Mouse (Mus musculus) erythroid progenitor cell, adult 5-6 weeks (primary cell): Measurements from ENCODE around the gene Ncoa5. TPM values are rescaled to one million over a fixed set of nuclear protein-coding genes. Genes with fewer than 3 reads are reported as not detected.

Experiments
- ATAC-seq: replicated peaks from 2 replicates; pipeline ENCODE4 v1.8.0; 2016; ENCODE audit warnings: moderate number of reproducible peaks, mild to moderate bottlenecking, moderate TSS enrichment, inconsistent platforms; ENCODE audit not compliant: poor library complexity, low FRiP score, severe bottlenecking
- total RNA-seq, 2 experiments: library from RNA; stranded (forward) in 1 of 2; stranded (reverse) in 1 of 2; fragments of 150-400 nt in 1 of 2; fragments of 186-747, 209-891 nt in 1 of 2; gene quantifications; 2 replicates each; pipeline versions ENCODE4 v1.2.3 to v1.2.4; 2015 to 2017; ENCODE audit warnings: low replicate concordance in 2 of 2

The Ncoa5 gene
- total RNA-seq, 2 experiments from 2014 or later, result 8.4 to 13.5 TPM

- ATAC-seq, result no peak
Measured at GRCm38 (mm10) chr2:164964981-164965380, 69.7 kb downstream of the Ncoa5 start.

GRCm38 (mm10) chr2:164964242-164964894 is 70.3 kb downstream of the Ncoa5 start:
- ATAC-seq, result no peak

- no peak for ATAC-seq
Measured at GRCm38 (mm10) chr2:164962183-164962580, 72.5 kb downstream of the Ncoa5 start.

- no peak for ATAC-seq
Measured at GRCm38 (mm10) chr2:164961506-164962182, 73.0 kb downstream of the Ncoa5 start.

- ATAC-seq, result no peak
Measured at GRCm38 (mm10) chr2:164960716-164961441, 73.8 kb downstream of the Ncoa5 start, which contains the start of gene Slc12a5. Slc12a5 (plus strand) TSS chr2:164960802.

- no peak for ATAC-seq
Measured at GRCm38 (mm10) chr2:164957548-164958315, 76.9 kb downstream of the Ncoa5 start.

- no peak for ATAC-seq
Measured at GRCm38 (mm10) chr2:164956195-164956594, 78.5 kb downstream of the Ncoa5 start.

- no peak for ATAC-seq
Measured at GRCm38 (mm10) chr2:164955725-164956124, 78.9 kb downstream of the Ncoa5 start.

- peak; percentile 58; the same call in 1 of the 2 replicates for ATAC-seq
Measured at GRCm38 (mm10) chr2:164953224-164953623, 81.4 kb downstream of the Ncoa5 start.

- no peak for ATAC-seq
Measured at GRCm38 (mm10) chr2:164952448-164952847, 82.2 kb downstream of the Ncoa5 start.

- ATAC-seq, result no peak
Measured at GRCm38 (mm10) chr2:164951745-164952144, 82.9 kb downstream of the Ncoa5 start.

GRCm38 (mm10) chr2:164950501-164950900 is 84.2 kb downstream of the Ncoa5 start:
- no peak for ATAC-seq

Other genes starting within 250 kb of the Ncoa5 start
- not detected in 2 replicates for gene Snx21, start 249.0 kb downstream of the Ncoa5 start, total RNA-seq (2015; ENCODE audit: low replicate concordance)
- 0.13 TPM in 1 of 2 replicates, not detected in the other for gene Snx21, start 249.0 kb downstream of the Ncoa5 start, total RNA-seq (2017; ENCODE audit: low replicate concordance)
- 23.8 and 30.6 TPM in 2 replicates for gene Acot8, start 230.0 kb downstream of the Ncoa5 start, total RNA-seq (2015; ENCODE audit: low replicate concordance)
- gene Acot8, start 230.0 kb downstream of the Ncoa5 start, total RNA-seq (2017; ENCODE audit: low replicate concordance), result 33.6 and 58.4 TPM in 2 replicates
- 2.5 and 7.2 TPM in 2 replicates for gene Zswim3, start 229.8 kb downstream of the Ncoa5 start, total RNA-seq (2015; ENCODE audit: low replicate concordance)
- 1.3 and 2.3 TPM in 2 replicates for gene Zswim3, start 229.8 kb downstream of the Ncoa5 start, total RNA-seq (2017; ENCODE audit: low replicate concordance)
- gene Zswim1, start 212.2 kb downstream of the Ncoa5 start, total RNA-seq (2015; ENCODE audit: low replicate concordance), result 1.1 and 5.4 TPM in 2 replicates
- 0.30 TPM in 1 of 2 replicates, not detected in the other for gene Zswim1, start 212.2 kb downstream of the Ncoa5 start, total RNA-seq (2017; ENCODE audit: low replicate concordance)
- gene Spata25, start 206.3 kb downstream of the Ncoa5 start, total RNA-seq (2015; ENCODE audit: low replicate concordance), result not detected in 2 replicates
- not detected in 2 replicates for gene Spata25, start 206.3 kb downstream of the Ncoa5 start, total RNA-seq (2017; ENCODE audit: low replicate concordance)
- gene Ctsa, start 202.0 kb downstream of the Ncoa5 start, total RNA-seq (2015; ENCODE audit: low replicate concordance), result 34.0 and 35.3 TPM in 2 replicates
- 38.9 and 43.0 TPM in 2 replicates for gene Ctsa, start 202.0 kb downstream of the Ncoa5 start, total RNA-seq (2017; ENCODE audit: low replicate concordance)
- not detected in 2 replicates for gene Neurl2, start 201.4 kb downstream of the Ncoa5 start, total RNA-seq (2015; ENCODE audit: low replicate concordance)
- gene Neurl2, start 201.4 kb downstream of the Ncoa5 start, total RNA-seq (2017; ENCODE audit: low replicate concordance), result 1.2 TPM in 1 of 2 replicates, not detected in the other
- 1.3 and 5.0 TPM in 2 replicates for gene Pltp, start 177.2 kb downstream of the Ncoa5 start, total RNA-seq (2015; ENCODE audit: low replicate concordance)
- gene Pltp, start 177.2 kb downstream of the Ncoa5 start, total RNA-seq (2017; ENCODE audit: low replicate concordance), result 0.23 TPM in 1 of 2 replicates, not detected in the other
- gene Pcif1, start 155.6 kb downstream of the Ncoa5 start, total RNA-seq (2015; ENCODE audit: low replicate concordance), result 57.7 and 71.3 TPM in 2 replicates
- 36.3 and 42.7 TPM in 2 replicates for gene Pcif1, start 155.6 kb downstream of the Ncoa5 start, total RNA-seq (2017; ENCODE audit: low replicate concordance)
- 25.2 and 25.6 TPM in 2 replicates for gene Zfp335, start 123.1 kb downstream of the Ncoa5 start, total RNA-seq (2015; ENCODE audit: low replicate concordance)
- gene Zfp335, start 123.1 kb downstream of the Ncoa5 start, total RNA-seq (2017; ENCODE audit: low replicate concordance), result 14.9 and 16.3 TPM in 2 replicates
- 41.1 and 44.7 TPM in 2 replicates for gene Mmp9, start 94.1 kb downstream of the Ncoa5 start, total RNA-seq (2015; ENCODE audit: low replicate concordance)
- gene Mmp9, start 94.1 kb downstream of the Ncoa5 start, total RNA-seq (2017; ENCODE audit: low replicate concordance), result 21.5 and 25.3 TPM in 2 replicates
- not detected in 2 replicates for gene Slc12a5, start 74.1 kb downstream of the Ncoa5 start, total RNA-seq (2015; ENCODE audit: low replicate concordance)
- gene Slc12a5, start 74.1 kb downstream of the Ncoa5 start, total RNA-seq (2017; ENCODE audit: low replicate concordance), result not detected in 2 replicates
- gene Cd40, start 20.8 kb upstream of the Ncoa5 start, total RNA-seq (2015; ENCODE audit: low replicate concordance), result 5.0 TPM in 1 of 2 replicates, not detected in the other
- gene Cd40, start 20.8 kb upstream of the Ncoa5 start, total RNA-seq (2017; ENCODE audit: low replicate concordance), result 0.08 and 3.6 TPM in 2 replicates
- gene 1700025C18Rik, start 55.9 kb upstream of the Ncoa5 start, total RNA-seq (2015; ENCODE audit: low replicate concordance), result not detected in 2 replicates
- not detected in 2 replicates for gene 1700025C18Rik, start 55.9 kb upstream of the Ncoa5 start, total RNA-seq (2017; ENCODE audit: low replicate concordance)
- gene Cdh22, start 200.0 kb upstream of the Ncoa5 start, total RNA-seq (2015; ENCODE audit: low replicate concordance), result not detected in 2 replicates
- not detected in 2 replicates for gene Cdh22, start 200.0 kb upstream of the Ncoa5 start, total RNA-seq (2017; ENCODE audit: low replicate concordance)